ENCODE assay signal across 9 mouse cellular contexts in genomic region chr11:51809632-51810224, GRCm38 (mm10). TPM values are rescaled to one million over a fixed set of nuclear protein-coding genes. Genes with fewer than 3 reads are reported as not detected.
DNase-seq lines count a peak whose midpoint lies in the region; ATAC-seq and TF ChIP-seq lines count a peak whose summit lies in the region.
"Had no signal": no experiment of that assay in that cellular context is flagged by ENCODE, and none has a peak within 500 bp of the region (broad histone marks: within the 10 kb centered on the region; RNA-seq: fewer than 3 reads in every experiment).

No protein-coding gene starts in this region.

- H3K4me2 ChIP-seq in liver, postnatal 0 days (ENCODE audit: low read depth, low read length), result no peak overlapping the region
- H3K4me2 ChIP-seq in liver, embryonic 11.5 days, result no peak overlapping the region
- no peak overlapping the region for H3K4me2 ChIP-seq in forebrain, embryonic 13.5 days

- no peak overlapping the region for H3K9ac ChIP-seq in liver, postnatal 0 days (replicated peaks)
- no peak overlapping the region for H3K9ac ChIP-seq in liver, embryonic 11.5 days (ENCODE audit: low read depth, low read length)
- no peak overlapping the region for H3K9ac ChIP-seq in forebrain, embryonic 13.5 days

- no peak overlapping the region for H3K27ac ChIP-seq in liver, postnatal 0 days (ENCODE audit: low read depth)
- H3K27ac ChIP-seq in liver, embryonic 11.5 days (ENCODE audit: low read depth, low read length), result no peak overlapping the region
- no peak overlapping the region for H3K27ac ChIP-seq in forebrain, embryonic 13.5 days
- H3K27ac ChIP-seq: macrophage had no signal

- no peaks in the 10 kb centered on the region for H3K36me3 ChIP-seq in liver, postnatal 0 days (replicated peaks; ENCODE audit: insufficient read depth, low read length)
- H3K36me3 ChIP-seq in liver, embryonic 11.5 days (ENCODE audit: control insufficient read depth, insufficient read depth, low read length), result no peaks in the 10 kb centered on the region
- H3K36me3 ChIP-seq in forebrain, embryonic 13.5 days (ENCODE audit: poor library complexity, severe bottlenecking), result no peaks in the 10 kb centered on the region

- TF ChIP-seq EP300 in liver, postnatal 0 days (IDR thresholded peaks at IDR 0.05; ENCODE audit: low read depth), result no peak

- H3K4me1 ChIP-seq in liver, postnatal 0 days (ENCODE audit: insufficient read depth), result peaks cover 6% of the 10 kb centered on the region
- H3K4me1 ChIP-seq in liver, embryonic 11.5 days (replicated peaks; ENCODE audit: control insufficient read depth, insufficient read depth, low read length), result no peaks in the 10 kb centered on the region
- H3K4me1 ChIP-seq in forebrain, embryonic 13.5 days, result peaks cover 5% of the 10 kb centered on the region; the same call in 1 of the 2 replicates

- H3K27me3 ChIP-seq in liver, postnatal 0 days (ENCODE audit: insufficient read depth, low read length), result no peaks in the 10 kb centered on the region
- H3K27me3 ChIP-seq in liver, embryonic 11.5 days (replicated peaks; ENCODE audit: control insufficient read depth, insufficient read depth, low read length), result no peaks in the 10 kb centered on the region
- peaks cover 4% of the 10 kb centered on the region; the same call in 1 of the 2 replicates for H3K27me3 ChIP-seq in forebrain, embryonic 13.5 days

- no peak for ATAC-seq in liver, postnatal 0 days
- no peak; the same call in 1 of the 2 replicates for ATAC-seq in liver, embryonic 11.5 days (replicated peaks; ENCODE audit: low FRiP score)
- ATAC-seq in megakaryocyte progenitor cell, adult 5-6 weeks (replicated peaks; ENCODE audit: poor library complexity), result peak; percentile 81
- ATAC-seq in forebrain, embryonic 13.5 days, result no peak

- 60% methylated on average over 6 of the region's 6 CpGs for WGBS in liver, postnatal 0 days (ENCODE audit: insufficient replicate concordance)
- 56% methylated on average over 6 of the region's 6 CpGs for WGBS in liver, embryonic 11.5 days
- 64% methylated on average over 6 of the region's 6 CpGs for WGBS in forebrain, embryonic 13.5 days

- TF ChIP-seq CTCF in liver, postnatal 0 days (IDR thresholded peaks at IDR 0.05; ENCODE audit: low read depth), result peak; percentile 36; the same call in 1 of the 2 replicates

- no peaks in the 10 kb centered on the region for H3K9me3 ChIP-seq in liver, postnatal 0 days (ENCODE audit: low read length)
- 0 out of 2 replicates have a peak, but pooled peaks cover 2% of the 10 kb centered on the region for H3K9me3 ChIP-seq in liver, embryonic 11.5 days (ENCODE audit: control insufficient read depth, low read length)
- H3K9me3 ChIP-seq in forebrain, embryonic 13.5 days (replicated peaks), result no peaks in the 10 kb centered on the region

- DNase-seq in embryo, embryonic 10.5 days (ENCODE audit: low spot score), result peak; percentile 55
- no peak for DNase-seq in embryo, embryonic 10 days (ENCODE audit: low spot score)
- peak; percentile 65 for DNase-seq in liver, postnatal 0 days
- no peak for DNase-seq in liver, embryonic 11.5 days (ENCODE audit: low spot score)
- peak; percentile 56 for DNase-seq in c-Kit-positive CD71-negative TER-119-negative erythroid progenitor cells, embryonic 14.5 days (ENCODE audit: low read depth)
- no peak for DNase-seq in urinary bladder, postnatal 14 days (ENCODE audit: low spot score)

- no peak overlapping the region for H3K4me3 ChIP-seq in liver, postnatal 0 days (ENCODE audit: low read depth, low read length)
- no peak overlapping the region for H3K4me3 ChIP-seq in liver, embryonic 11.5 days (ENCODE audit: low read depth, low read length)
- H3K4me3 ChIP-seq in forebrain, embryonic 13.5 days, result no peak overlapping the region

RNA-seq across cellular contexts. Expression of gene Sar1b, which starts 46.2 kb away (rescaled TPM):
- 204 TPM in 2 replicates for polyA plus RNA-seq in liver, postnatal 0 days (2015; fragmentation: Nextera tagmentation; extraction: Ambion mirVana)
- 110 and 122 TPM in 2 replicates for polyA plus RNA-seq in liver, embryonic 11.5 days (2014; fragmentation: Nextera tagmentation; extraction: Ambion mirVana)
- total RNA-seq in megakaryocyte progenitor cell, adult 5-6 weeks (2015), result 123 and 132 TPM in 2 replicates
- 62.7 and 74.4 TPM in 2 replicates for total RNA-seq in megakaryocyte progenitor cell, adult 5-6 weeks (2017)
- polyA plus RNA-seq in forebrain, embryonic 13.5 days (2015; fragmentation: Nextera tagmentation; extraction: Ambion mirVana), result 140 and 146 TPM in 2 replicates

RNA-seq across cellular contexts. Expression of gene Sec24a, which starts 46.3 kb away (rescaled TPM):
- 14.1 and 15.0 TPM in 2 replicates for polyA plus RNA-seq in liver, postnatal 0 days (2015; fragmentation: Nextera tagmentation; extraction: Ambion mirVana)
- 16.8 and 18.1 TPM in 2 replicates for polyA plus RNA-seq in liver, embryonic 11.5 days (2014; fragmentation: Nextera tagmentation; extraction: Ambion mirVana)
- 24.6 and 29.6 TPM in 2 replicates for total RNA-seq in megakaryocyte progenitor cell, adult 5-6 weeks (2015)
- total RNA-seq in megakaryocyte progenitor cell, adult 5-6 weeks (2017), result 4.9 and 7.5 TPM in 2 replicates
- 11.0 and 11.7 TPM in 2 replicates for polyA plus RNA-seq in forebrain, embryonic 13.5 days (2015; fragmentation: Nextera tagmentation; extraction: Ambion mirVana)

RNA-seq across cellular contexts. Expression of gene Jade2, which starts 47.7 kb away (rescaled TPM):
- polyA plus RNA-seq in liver, postnatal 0 days (2015; fragmentation: Nextera tagmentation; extraction: Ambion mirVana), result 0.86 and 1.0 TPM in 2 replicates
- polyA plus RNA-seq in liver, embryonic 11.5 days (2014; fragmentation: Nextera tagmentation; extraction: Ambion mirVana), result 0.59 and 1.2 TPM in 2 replicates
- total RNA-seq in megakaryocyte progenitor cell, adult 5-6 weeks (2015), result 5.7 and 7.7 TPM in 2 replicates
- total RNA-seq in megakaryocyte progenitor cell, adult 5-6 weeks (2017), result 6.0 and 7.0 TPM in 2 replicates
- polyA plus RNA-seq in forebrain, embryonic 13.5 days (2015; fragmentation: Nextera tagmentation; extraction: Ambion mirVana), result 0.27 and 0.37 TPM in 2 replicates

Comparison
In these comparisons a context has a peak if more than half of its experiments do, and no peak if none do; other contexts are left out.
1. DNase-seq: peak in embryo, embryonic 10.5 days (single experiment), liver, postnatal 0 days (single experiment) and c-Kit-positive CD71-negative TER-119-negative erythroid progenitor cells, embryonic 14.5 days (single experiment); none in embryo, embryonic 10 days (single experiment), liver, embryonic 11.5 days (single experiment) and urinary bladder, postnatal 14 days (single experiment).